Mouse (Mus musculus): ENCODE data around the gene Ptpn14.

DNA sequence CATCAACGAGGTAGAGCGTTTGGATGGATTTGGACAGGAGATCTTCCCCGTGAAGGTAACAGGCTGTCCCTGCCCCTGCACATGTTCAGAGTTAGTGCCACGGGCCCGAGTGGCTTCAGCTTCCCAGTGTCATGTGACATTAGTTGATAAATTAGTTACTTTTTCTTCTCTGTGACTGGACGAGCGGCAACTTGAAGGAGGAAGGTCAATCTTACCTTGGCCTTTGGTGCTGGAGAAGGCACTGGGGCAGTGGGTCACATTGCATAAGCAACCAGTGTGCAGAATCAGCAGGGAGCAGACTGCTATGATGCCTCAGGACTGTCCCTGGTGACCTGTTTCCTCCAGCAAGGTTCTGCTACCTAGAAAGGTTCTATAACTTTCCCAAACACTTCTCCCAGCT lies 105.3 kb downstream of the Ptpn14 start:
- TF ChIP-seq CTCF (IDR thresholded peaks at IDR 0.05; ENCODE audit: extremely low read depth, insufficient read depth, insufficient read length, insufficient replicate concordance) (no peak), POLR2A (IDR thresholded peaks at IDR 0.05; ENCODE audit: low read depth, low read length) (no peak)

All from spleen, adult 2 months (tissue).